Mouse (Mus musculus) limb, embryonic 10.5 days (tissue): ENCODE results near the gene Galm. TPM values are rescaled to one million over a fixed set of nuclear protein-coding genes. Genes with fewer than 3 reads are reported as not detected.
A peak's percentile ranks its signal among the peaks of the same experiment; 100 is the strongest.
"Not testable (repeated sequence)": the region's sequence is repeated elsewhere in the genome, so short reads cannot be mapped to it uniquely, and the experiment has no call there.

Experiments
- DNase-seq: peaks from one replicate; pipeline ENCODE4 v3.0.0-alpha.2; 2017; ENCODE audit warnings: low spot score
- H3K27ac ChIP-seq: fragments of 300-500 bp; sonication (generic); 2 replicates; pipeline ENCODE4 v1.5.1; 2016; ENCODE audit warnings: mild to moderate bottlenecking
- H3K27me3 ChIP-seq: fragments of 300-500 bp; sonication (generic); 2 replicates; pipeline ENCODE4 v1.6.1; 2016; ENCODE audit warnings: low read depth, mild to moderate bottlenecking; ENCODE audit not compliant: poor library complexity, severe bottlenecking
- H3K36me3 ChIP-seq: fragments of 300-500 bp; sonication (generic); 2 replicates; pipeline ENCODE4 v1.6.1; 2016; ENCODE audit warnings: mild to moderate bottlenecking, moderate library complexity
- H3K4me1 ChIP-seq: fragments of 300-500 bp; sonication (generic); 2 replicates; pipeline ENCODE4 v1.6.1; 2016
- H3K4me3 ChIP-seq: fragments of 300-500 bp; sonication (generic); 2 replicates; pipeline ENCODE4 v1.5.1; 2016; ENCODE audit warnings: mild to moderate bottlenecking, moderate library complexity
- H3K9me3 ChIP-seq: fragments of 300-500 bp; sonication (generic); replicated peaks from 2 replicates; pipeline ENCODE4 v1.6.1; 2016; ENCODE audit warnings: mild to moderate bottlenecking
- WGBS: fragments of 180-500 bp; shearing (Covaris S2); methylation state at CpG from one replicate; pipeline ENCODE4 v1.1.7; 2016; 5-methylcytosine and 5-hydroxymethylcytosine counted together
- polyA plus RNA-seq: library from polyadenylated mRNA; unstranded; fragments of >200 nt; fragmentation: Nextera tagmentation; extraction: Ambion mirVana; gene quantifications from 2 replicates; pipeline ENCODE4 v1.2.1, GENCODE M21; 2016

Gene Galm
- polyA plus RNA-seq, 1 experiment from 2014 or later = 12.8 TPM

DNA sequence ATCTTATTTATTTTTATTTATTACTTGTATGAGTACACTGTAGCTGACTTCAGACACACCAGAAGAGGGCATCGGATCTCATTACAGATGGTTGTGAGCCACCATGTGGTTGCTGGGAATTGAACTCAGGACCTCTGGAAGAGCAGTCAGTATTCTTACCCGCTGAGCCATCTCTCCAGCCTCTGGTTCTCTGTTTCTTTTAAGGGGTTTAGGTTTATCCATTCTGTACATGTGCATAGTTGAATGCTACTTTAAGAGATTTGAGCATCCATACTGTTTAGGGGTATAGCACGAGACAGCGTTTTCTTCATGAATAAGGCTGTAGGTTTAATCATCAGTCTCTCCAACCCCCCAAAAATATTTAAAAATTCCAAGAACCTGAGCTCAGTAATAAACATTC is 86.7 kb downstream of the Galm start:
- H3K27me3 ChIP-seq, H3K4me1 ChIP-seq, H3K36me3 ChIP-seq, H3K27ac ChIP-seq, H3K9me3 ChIP-seq, DNase-seq, H3K4me3 ChIP-seq: not testable (repeated sequence)
- 93% methylated on average over 4 of the region's 4 CpGs for WGBS

DNA sequence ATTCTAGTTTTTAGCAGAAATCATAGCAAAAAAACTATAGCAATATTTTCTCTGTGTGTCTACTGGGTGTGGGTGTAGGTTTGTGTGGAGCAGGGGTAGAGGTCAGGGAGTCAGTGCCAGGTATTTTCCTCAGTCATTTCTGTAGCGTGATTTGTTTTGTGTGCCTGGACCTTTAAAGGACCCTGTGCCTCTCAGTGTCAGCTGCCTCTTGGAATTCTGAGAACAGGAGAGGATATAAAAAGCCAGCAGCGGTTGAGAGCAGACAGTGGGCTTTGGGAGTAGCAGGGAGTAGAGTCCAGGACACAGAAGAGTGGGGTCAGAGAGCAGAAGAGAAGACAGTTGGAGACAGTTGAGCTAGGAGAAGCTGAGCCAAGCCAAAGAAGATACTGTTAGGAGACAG is 92.9 kb downstream of the Galm start:
- DNase-seq = no peak
- H3K27ac ChIP-seq = no peak overlapping the region
- H3K4me3 ChIP-seq = no peak overlapping the region
- 76% methylated on average over 2 of the region's 2 CpGs for WGBS
- no peaks in the 10 kb centered on the region for H3K36me3 ChIP-seq
- H3K27me3 ChIP-seq = no peaks in the 10 kb centered on the region
- H3K4me1 ChIP-seq = no peaks in the 10 kb centered on the region; the same call in 1 of the 2 replicates
- no peaks in the 10 kb centered on the region for H3K9me3 ChIP-seq

DNA sequence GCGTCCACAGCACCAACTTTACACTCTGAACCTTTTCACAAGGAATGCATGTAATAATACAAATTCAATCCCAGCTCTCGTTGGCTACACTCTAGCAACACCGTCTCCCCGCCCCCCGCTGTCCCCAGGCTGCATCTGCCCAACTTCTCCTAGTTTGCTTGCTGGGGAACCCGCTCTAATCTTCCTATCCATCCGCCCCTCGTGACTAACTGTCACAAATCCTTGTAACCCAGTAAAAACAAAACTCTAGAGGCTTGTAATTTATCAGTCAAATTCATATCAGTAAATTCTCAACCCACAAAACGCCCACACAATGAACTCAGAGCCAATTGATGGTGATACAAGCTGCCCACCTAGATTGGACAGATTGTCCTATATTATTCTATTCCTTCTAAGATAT is 93.9 kb downstream of the Galm start:
- Histone ChIP-seq H3K4me1 (no peaks in the 10 kb centered on the region; the same call in 1 of the 2 replicates), H3K4me3 (no peak overlapping the region), H3K36me3 (no peaks in the 10 kb centered on the region), H3K27ac (no peak overlapping the region), H3K9me3 (no peaks in the 10 kb centered on the region), H3K27me3 (no peaks in the 10 kb centered on the region)
- WGBS = 77% methylated on average over 9 of the region's 9 CpGs
- DNase-seq = no peak

DNA sequence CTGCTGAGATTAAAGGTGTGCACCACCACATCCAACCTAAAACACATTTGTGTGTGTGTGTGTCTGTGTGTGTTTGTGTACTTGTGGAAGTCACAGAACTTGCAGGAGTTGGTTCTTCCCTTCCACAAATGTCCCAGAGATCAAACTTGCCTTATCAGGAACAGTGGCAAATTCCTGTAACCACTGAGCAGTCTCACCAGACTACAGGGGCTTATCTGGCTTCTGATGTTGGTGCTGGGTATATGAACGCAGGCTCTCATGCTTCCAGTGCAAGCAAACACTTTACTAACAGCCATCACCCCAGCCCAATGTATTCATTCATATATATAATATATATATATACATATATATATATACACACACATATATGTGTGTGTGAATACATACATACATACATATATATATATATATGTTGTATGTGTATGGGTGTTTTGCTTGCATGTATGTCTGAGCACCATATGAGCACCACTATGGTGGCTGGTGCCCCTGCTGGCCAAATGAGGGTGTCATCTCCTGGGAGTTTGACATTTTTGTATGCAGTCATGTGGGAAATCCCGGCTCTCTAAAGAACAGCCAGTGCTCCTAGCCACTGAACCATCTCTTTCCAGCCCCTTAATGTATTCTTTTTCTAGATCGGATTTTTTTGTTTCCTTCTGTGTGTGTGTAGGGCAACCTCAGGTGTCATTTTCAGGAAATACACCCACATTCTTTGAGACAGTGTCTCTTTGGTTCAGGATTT is 94.8 kb downstream of the Galm start:
- 77% methylated on average over 3 of the region's 3 CpGs for WGBS
- no peaks in the 10 kb centered on the region for H3K27me3 ChIP-seq
- no peak for DNase-seq
- H3K36me3 ChIP-seq = peaks cover 2% of the 10 kb centered on the region; the same call in 1 of the 2 replicates
- H3K27ac ChIP-seq = no peak overlapping the region
- no peaks in the 10 kb centered on the region; the same call in 1 of the 2 replicates for H3K4me1 ChIP-seq
- H3K9me3 ChIP-seq = no peaks in the 10 kb centered on the region
- H3K4me3 ChIP-seq = no peak overlapping the region

DNA sequence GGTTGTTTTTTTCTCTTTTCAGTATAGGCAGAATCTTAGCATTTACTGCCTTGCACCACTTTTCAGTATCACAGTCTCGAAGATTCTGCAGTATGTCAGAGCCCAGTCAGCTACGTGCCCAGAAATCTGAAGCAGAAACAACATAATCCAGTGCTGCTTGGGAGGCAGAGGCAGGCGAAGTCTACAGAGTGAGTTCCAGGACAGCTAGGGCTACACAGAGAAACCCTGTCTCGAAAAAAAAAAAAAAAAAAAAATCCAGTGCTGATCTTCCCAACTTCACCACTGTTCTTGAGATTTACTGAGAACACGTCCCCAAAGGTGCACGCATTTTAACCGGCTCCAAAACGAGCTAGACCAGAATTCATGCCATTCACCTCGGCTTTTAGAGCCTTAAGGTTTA is 96.6 kb downstream of the Galm start:
- WGBS = 15% methylated on average over 9 of the region's 9 CpGs
- Histone ChIP-seq H3K9me3 (no peaks in the 10 kb centered on the region), H3K27ac (peak overlapping the region; percentile 89), H3K36me3 (peaks cover 19% of the 10 kb centered on the region), H3K27me3 (no peaks in the 10 kb centered on the region), H3K4me1 (no peaks in the 10 kb centered on the region; the same call in 1 of the 2 replicates), H3K4me3 (peak overlapping the region; percentile 68)
- DNase-seq = no peak

DNA sequence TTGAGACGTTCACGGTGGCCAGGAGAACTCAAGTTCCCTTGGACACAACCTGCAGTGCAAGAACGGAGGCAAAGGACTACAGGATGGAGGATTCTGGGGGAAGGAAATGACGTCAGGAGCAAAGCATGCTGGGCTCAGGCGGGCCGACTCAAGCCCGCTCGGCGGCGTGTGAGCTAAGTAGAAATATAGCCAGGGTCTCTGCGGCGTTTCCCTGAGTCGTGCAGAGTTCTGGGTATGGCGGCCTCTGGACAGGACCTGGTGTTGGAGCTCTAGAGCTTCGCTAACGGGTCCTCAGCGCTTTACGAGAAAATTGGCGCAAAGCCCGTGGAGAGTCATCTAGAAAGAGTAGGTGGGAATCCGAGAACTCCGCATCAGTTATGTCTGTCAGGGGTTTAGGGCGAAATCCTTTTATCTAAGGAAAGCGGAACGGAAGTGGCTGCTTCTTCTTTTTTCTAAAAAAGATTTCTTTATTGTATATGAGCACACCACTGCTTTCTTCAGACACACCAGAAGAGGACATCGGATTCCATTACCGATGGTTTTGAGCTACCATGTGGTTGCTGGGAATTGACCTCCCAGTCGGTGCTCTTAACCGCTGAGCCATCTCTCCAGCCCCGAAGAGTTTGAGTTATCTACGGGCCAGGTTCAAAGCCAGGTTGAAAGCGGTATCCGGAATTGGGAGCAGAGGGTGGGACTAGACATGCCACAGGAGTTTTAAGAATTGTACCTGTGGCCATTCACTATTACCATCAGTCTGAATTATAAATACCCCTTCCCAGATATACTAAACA is 97.2 kb downstream of the Galm start, which contains the start of gene Gemin6:
Gene Gemin6 (plus strand): TSS at position 116 of the 791 bp plus-strand sequence.
- Histone ChIP-seq H3K27me3 (no peaks in the 10 kb centered on the region), H3K27ac (peak within 1 kb of the TSS; percentile 89), H3K9me3 (no peaks in the 10 kb centered on the region), H3K4me1 (no peaks in the 10 kb centered on the region; the same call in 1 of the 2 replicates), H3K4me3 (peak within 1 kb of the TSS; percentile 68), H3K36me3 (peaks cover 26% of the 10 kb centered on the region)
- WGBS = under 1% methylated on average over 33 of the region's 33 CpGs
- DNase-seq = peak; percentile 88

DNA sequence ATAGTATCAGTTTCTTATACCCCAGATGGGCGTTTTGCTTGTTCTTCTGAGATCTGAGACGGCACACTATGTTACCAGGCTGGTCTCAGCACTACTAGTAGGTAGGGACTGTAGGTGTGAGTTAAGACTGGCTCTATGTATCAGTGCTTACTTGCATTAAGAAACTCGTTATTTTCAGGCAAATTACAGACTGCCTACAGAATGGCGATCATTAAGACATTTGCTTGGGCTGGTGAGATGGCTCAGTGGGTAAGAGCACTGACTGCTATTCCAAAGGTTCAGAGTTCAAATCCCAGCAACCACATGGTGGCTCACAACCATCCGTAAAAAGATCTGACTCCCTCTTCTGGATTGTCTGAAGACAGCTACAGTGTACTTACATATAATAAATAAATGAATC is 97.9 kb downstream of the Galm start:
- not testable (repeated sequence) for DNase-seq, H3K27me3 ChIP-seq, H3K9me3 ChIP-seq, H3K4me1 ChIP-seq
- Histone ChIP-seq H3K4me3 (peak overlapping the region; percentile 68), H3K36me3 (peaks cover 29% of the 10 kb centered on the region), H3K27ac (peak overlapping the region; percentile 89)
- 57% methylated on average over 5 of the region's 5 CpGs for WGBS

DNA sequence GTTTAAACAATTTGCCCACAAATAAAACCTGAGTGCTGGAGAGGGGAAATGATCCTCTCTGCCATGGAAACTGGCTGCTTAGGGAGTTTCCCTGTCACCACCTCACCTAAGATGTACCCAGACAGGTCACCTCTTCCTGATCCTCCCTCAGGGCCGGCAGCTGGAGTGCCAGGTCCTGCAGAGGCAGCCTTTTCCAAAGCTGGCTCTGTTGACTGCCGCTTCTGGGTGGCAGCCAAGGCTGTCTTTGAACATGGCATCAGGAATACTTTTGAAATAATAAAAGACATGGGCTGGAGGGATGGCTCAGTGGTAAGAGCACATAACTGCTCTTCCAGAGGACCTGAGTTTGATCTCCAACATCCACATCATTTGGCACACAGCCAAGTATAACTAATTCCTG is 102.1 kb downstream of the Galm start:
- H3K27ac ChIP-seq = no peak overlapping the region
- no peak for DNase-seq
- 98% methylated on average over 2 of the region's 2 CpGs for WGBS

DNA sequence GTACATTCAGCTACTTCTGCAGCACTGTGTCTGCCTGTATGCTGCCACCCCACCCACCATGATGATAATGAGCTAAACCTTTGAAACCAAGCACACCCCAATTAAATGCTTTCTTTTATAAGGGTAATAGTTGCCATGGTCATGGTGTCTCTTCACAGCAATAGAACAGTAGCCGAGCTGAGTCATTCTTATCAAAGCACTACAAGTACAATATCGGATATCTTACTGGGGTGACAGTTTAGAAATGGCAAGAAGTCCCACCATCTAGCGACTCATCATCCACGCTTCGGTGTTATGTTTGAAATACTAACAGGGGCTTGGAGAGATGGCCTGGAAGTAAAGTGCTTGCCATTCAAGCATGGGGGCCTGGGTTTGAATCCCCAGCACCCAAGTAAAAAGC is 106.6 kb downstream of the Galm start:
- Histone ChIP-seq H3K27ac (no peak overlapping the region), H3K4me3 (no peak overlapping the region)
- WGBS = 92% methylated on average over 5 of the region's 5 CpGs

More for the DNA sequence above, 102.1 kb downstream of the Galm start:
- no peak overlapping the region for H3K4me3 ChIP-seq
- H3K27me3 ChIP-seq = no peaks in the 10 kb centered on the region
- peaks cover 34% of the 10 kb centered on the region for H3K36me3 ChIP-seq
- H3K9me3 ChIP-seq = no peaks in the 10 kb centered on the region
- no peaks in the 10 kb centered on the region; the same call in 1 of the 2 replicates for H3K4me1 ChIP-seq

DNA sequence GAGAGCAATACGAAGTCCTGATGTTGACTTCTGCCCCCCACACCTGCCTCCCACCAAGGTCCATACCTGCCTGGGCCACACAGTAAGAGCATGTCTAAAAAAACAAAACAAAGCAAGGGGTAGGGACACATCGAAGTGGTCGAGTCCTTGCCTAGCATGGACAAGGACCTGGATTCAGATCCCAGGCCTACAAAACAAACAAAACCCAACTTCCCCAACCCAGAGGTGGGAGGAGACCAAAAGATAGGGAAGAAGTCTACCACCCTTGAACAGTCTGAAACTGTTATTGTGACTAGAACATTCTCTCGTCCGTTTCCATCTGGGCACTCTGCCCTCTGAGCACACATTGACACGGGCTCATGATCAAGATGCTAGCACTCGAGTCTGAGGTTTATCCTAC is 107.1 kb downstream of the Galm start:
- DNase-seq = no peak
- H3K27me3 ChIP-seq = no peaks in the 10 kb centered on the region
- 92% methylated on average over 7 of the region's 7 CpGs for WGBS
- H3K27ac ChIP-seq = no peak overlapping the region
- no peaks in the 10 kb centered on the region for H3K4me1 ChIP-seq
- H3K9me3 ChIP-seq = no peaks in the 10 kb centered on the region
- peaks cover 37% of the 10 kb centered on the region for H3K36me3 ChIP-seq
- no peak overlapping the region for H3K4me3 ChIP-seq

More for the DNA sequence above, 106.6 kb downstream of the Galm start:
- Histone ChIP-seq H3K36me3 (peaks cover 37% of the 10 kb centered on the region), H3K9me3 (no peaks in the 10 kb centered on the region), H3K4me1 (no peaks in the 10 kb centered on the region), H3K27me3 (no peaks in the 10 kb centered on the region)
- DNase-seq = no peak

Other genes starting within 250 kb of the Galm start
- 37.8 and 38.7 TPM in 2 replicates for gene Atl2, start 231.3 kb upstream of the Galm start, polyA plus RNA-seq
- gene Hnrnpll, start 65.1 kb upstream of the Galm start, polyA plus RNA-seq = 99.2 and 100.0 TPM in 2 replicates
- gene Srsf7, start 79.8 kb downstream of the Galm start, polyA plus RNA-seq = 882 and 949 TPM in 2 replicates
- gene Ttc39d, start 80.0 kb downstream of the Galm start, polyA plus RNA-seq = 0.09 and 0.24 TPM in 2 replicates
- gene Gemin6, start 97.0 kb downstream of the Galm start, polyA plus RNA-seq = 52.2 and 56.9 TPM in 2 replicates
- gene Morn2, start 162.7 kb downstream of the Galm start, polyA plus RNA-seq = 20.0 and 23.9 TPM in 2 replicates
- 16.9 and 22.2 TPM in 2 replicates for gene Dhx57, start 163.0 kb downstream of the Galm start, polyA plus RNA-seq
- 0.48 and 0.85 TPM in 2 replicates for gene Arhgef33, start 179.9 kb downstream of the Galm start, polyA plus RNA-seq
- 1.1 TPM in 1 of 2 replicates, not detected in the other for gene Gm10190, start 246.1 kb downstream of the Galm start, polyA plus RNA-seq